Mouse (Mus musculus): ENCODE measurements around the gene Abcg1. TPM values are rescaled to one million over a fixed set of nuclear protein-coding genes. Genes with fewer than 3 reads are reported as not detected.
A peak's percentile ranks its signal among the peaks of the same experiment; 100 is the strongest.

The Abcg1 gene
- polyA plus RNA-seq, 1 experiment = 57.4 TPM

- Histone ChIP-seq H3K4me1 (ENCODE audit: control insufficient read depth, insufficient read depth, low read length) (no peaks in the 10 kb centered on the region), H3K4me3 (replicated peaks; ENCODE audit: extremely low read depth, low read depth, low read length) (no peak overlapping the region)
- TF ChIP-seq POLR2A (IDR thresholded peaks at IDR 0.05; ENCODE audit: borderline replicate concordance, extremely low read depth, low read depth, low read length) = no peak
- TF ChIP-seq CTCF (IDR thresholded peaks at IDR 0.05; ENCODE audit: insufficient read depth, low read length) = no peak
- 69% methylated on average over 15 of the region's 15 CpGs for WGBS
- no peak for DNase-seq
Measured at GRCm38 (mm10) chr17:31108388-31108787, 50.9 kb downstream of the Abcg1 start.

DNA sequence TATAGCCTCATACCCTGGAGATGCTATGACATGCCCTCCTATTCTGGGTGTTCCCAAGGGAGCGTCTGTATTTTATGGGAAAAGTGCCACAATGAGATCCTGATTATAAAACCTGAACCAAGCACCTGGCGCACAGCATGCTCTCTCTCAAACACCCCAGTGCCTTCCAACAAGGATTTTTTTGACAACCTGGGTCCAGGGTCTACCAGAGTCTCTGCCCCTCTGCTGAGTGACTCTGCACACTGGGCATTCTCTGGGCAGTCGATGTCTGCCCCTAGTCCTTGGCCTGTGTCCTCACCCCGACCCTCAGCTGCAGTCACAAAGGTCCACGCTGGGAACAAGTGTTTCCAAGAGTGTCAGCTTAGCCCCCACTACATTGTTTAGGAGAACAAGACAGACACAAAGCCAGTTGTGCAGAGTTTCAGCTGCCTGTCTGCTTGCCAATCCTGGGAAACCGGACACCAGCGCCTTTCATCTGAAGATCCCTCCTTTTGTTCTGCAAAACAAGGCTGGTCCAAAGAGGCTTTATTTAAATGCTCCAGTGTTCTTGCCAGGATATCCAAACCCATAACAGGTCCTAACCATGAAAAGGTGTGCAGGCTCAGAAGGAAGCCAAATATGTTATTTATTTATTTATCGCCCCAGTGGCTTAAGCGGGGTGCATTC, 55.8 kb downstream of the Abcg1 start:
- DNase-seq = no peak
- 72% methylated on average over 9 of the region's 9 CpGs for WGBS
- Histone ChIP-seq H3K4me3 (replicated peaks; ENCODE audit: extremely low read depth, low read depth, low read length) (no peak overlapping the region), H3K4me1 (ENCODE audit: control insufficient read depth, insufficient read depth, low read length) (no peaks in the 10 kb centered on the region)
- no peak for TF ChIP-seq POLR2A (IDR thresholded peaks at IDR 0.05; ENCODE audit: borderline replicate concordance, extremely low read depth, low read depth, low read length)
- no peak for TF ChIP-seq CTCF (IDR thresholded peaks at IDR 0.05; ENCODE audit: insufficient read depth, low read length)

DNA sequence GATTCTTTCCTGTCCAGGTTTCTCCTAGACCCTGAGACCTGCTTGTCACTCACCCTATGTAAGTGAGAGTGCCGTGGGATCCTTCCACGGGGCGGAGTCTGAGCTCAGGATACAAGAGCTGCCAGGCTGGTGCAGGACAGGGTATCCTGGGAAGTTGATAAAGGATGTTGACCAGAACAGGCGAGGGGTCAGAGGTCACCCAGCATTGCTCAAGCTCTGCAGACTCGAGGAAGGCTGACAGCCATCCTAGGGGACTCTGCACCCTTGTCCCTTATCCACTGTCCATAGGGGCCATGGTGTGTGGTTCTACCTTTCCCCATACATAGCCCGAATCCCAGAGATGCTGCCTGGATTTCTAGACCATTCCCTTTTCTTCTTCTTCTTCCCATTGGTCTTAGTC, 58.6 kb downstream of the Abcg1 start:
- 53% methylated on average over 6 of the region's 6 CpGs for WGBS
- Histone ChIP-seq H3K4me3 (replicated peaks; ENCODE audit: extremely low read depth, low read depth, low read length) (no peak overlapping the region), H3K4me1 (ENCODE audit: control insufficient read depth, insufficient read depth, low read length) (no peaks in the 10 kb centered on the region)
- no peak for DNase-seq
- no peak for TF ChIP-seq POLR2A (IDR thresholded peaks at IDR 0.05; ENCODE audit: borderline replicate concordance, extremely low read depth, low read depth, low read length)

GRCm38 (mm10) chr17:31117946-31118345, 60.5 kb downstream of the Abcg1 start:
- TF ChIP-seq POLR2A (IDR thresholded peaks at IDR 0.05; ENCODE audit: borderline replicate concordance, extremely low read depth, low read depth, low read length) (no peak), CTCF (IDR thresholded peaks at IDR 0.05; ENCODE audit: insufficient read depth, low read length) (no peak)
- WGBS = 86% methylated on average over 5 of the region's 5 CpGs
- H3K4me1 ChIP-seq (ENCODE audit: control insufficient read depth, insufficient read depth, low read length) = no peaks in the 10 kb centered on the region
- no peak overlapping the region for H3K4me3 ChIP-seq (replicated peaks; ENCODE audit: extremely low read depth, low read depth, low read length)
- DNase-seq = no peak

- no peak for TF ChIP-seq POLR2A (IDR thresholded peaks at IDR 0.05; ENCODE audit: borderline replicate concordance, extremely low read depth, low read depth, low read length)
- TF ChIP-seq CTCF (IDR thresholded peaks at IDR 0.05; ENCODE audit: insufficient read depth, low read length) = peak; percentile 90
- DNase-seq = peak; percentile 71
- no peaks in the 10 kb centered on the region for H3K4me1 ChIP-seq (ENCODE audit: control insufficient read depth, insufficient read depth, low read length)
- 7% methylated on average over 7 of the region's 7 CpGs for WGBS
- no peak overlapping the region for H3K4me3 ChIP-seq (replicated peaks; ENCODE audit: extremely low read depth, low read depth, low read length)
Measured at GRCm38 (mm10) chr17:31119429-31119828, 62.0 kb downstream of the Abcg1 start.

DNA sequence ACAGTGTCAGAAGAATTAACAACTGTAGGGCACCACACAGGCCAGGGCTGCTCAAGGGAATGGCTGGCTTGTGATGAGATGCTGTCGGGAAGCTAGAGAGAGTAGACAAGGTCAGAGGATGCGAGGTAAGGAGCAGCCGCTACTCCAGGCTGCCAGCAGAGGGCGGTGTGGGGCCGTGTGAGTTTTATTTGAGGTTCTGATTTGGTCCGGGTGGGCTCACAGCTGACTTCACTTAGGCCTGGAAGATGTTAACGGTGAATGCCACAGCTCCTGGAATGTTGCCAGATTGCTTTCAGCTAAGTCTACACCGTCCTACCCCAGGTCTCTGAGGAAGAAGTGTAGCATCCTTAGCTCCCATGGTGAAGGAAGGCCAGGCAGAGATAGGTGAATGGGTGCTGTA, 64.5 kb downstream of the Abcg1 start:
- H3K4me1 ChIP-seq (ENCODE audit: control insufficient read depth, insufficient read depth, low read length) = no peaks in the 10 kb centered on the region
- DNase-seq = peak; percentile 28
- WGBS = 11% methylated on average over 8 of the region's 8 CpGs
- TF ChIP-seq POLR2A (IDR thresholded peaks at IDR 0.05; ENCODE audit: borderline replicate concordance, extremely low read depth, low read depth, low read length) = no peak
- TF ChIP-seq CTCF (IDR thresholded peaks at IDR 0.05; ENCODE audit: insufficient read depth, low read length) = peak; percentile 75
- H3K4me3 ChIP-seq (replicated peaks; ENCODE audit: extremely low read depth, low read depth, low read length) = no peak overlapping the region

GRCm38 (mm10) chr17:31125548-31126266, 68.2 kb downstream of the Abcg1 start:
- no peak overlapping the region for H3K4me3 ChIP-seq (replicated peaks; ENCODE audit: extremely low read depth, low read depth, low read length)
- DNase-seq = no peak
- WGBS = 41% methylated on average over 9 of the region's 9 CpGs
- no peaks in the 10 kb centered on the region for H3K4me1 ChIP-seq (ENCODE audit: control insufficient read depth, insufficient read depth, low read length)
- TF ChIP-seq CTCF (IDR thresholded peaks at IDR 0.05; ENCODE audit: insufficient read depth, low read length) = no peak

GRCm38 (mm10) chr17:31128708-31129318, 71.3 kb downstream of the Abcg1 start:
- no peak overlapping the region for H3K4me3 ChIP-seq (replicated peaks; ENCODE audit: extremely low read depth, low read depth, low read length)
- DNase-seq = no peak

DNA sequence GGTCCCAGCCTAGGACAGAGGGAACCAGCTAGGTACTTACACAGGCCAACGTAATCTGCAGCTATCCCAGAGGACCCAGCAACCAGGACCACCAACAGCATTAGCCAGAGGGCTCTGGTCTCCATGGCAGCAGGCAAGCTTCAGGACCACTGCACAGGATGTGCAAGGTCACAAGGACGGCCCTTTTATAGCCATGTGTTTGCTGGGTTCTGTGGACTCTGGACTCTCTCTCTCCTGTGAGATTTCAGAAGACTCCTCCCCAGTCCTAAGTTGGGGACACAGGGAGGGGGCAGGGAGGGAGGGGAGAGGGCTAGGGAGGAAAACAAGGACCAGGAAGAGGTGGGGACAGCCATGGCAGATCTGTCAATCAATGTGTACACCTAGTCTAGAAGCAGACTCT, 72.0 kb downstream of the Abcg1 start, which contains the start of gene Tff3:
Gene Tff3, minus strand, starts transcription at position 195 of the 400 bp plus-strand sequence.
- TF ChIP-seq POLR2A (IDR thresholded peaks at IDR 0.05; ENCODE audit: borderline replicate concordance, extremely low read depth, low read depth, low read length) (no peak), CTCF (IDR thresholded peaks at IDR 0.05; ENCODE audit: insufficient read depth, low read length) (no peak)
- 10% methylated on average over 2 of the region's 2 CpGs for WGBS
- Histone ChIP-seq H3K4me3 (replicated peaks; ENCODE audit: extremely low read depth, low read depth, low read length) (no peak within 1 kb of the TSS), H3K4me1 (ENCODE audit: control insufficient read depth, insufficient read depth, low read length) (no peaks in the 10 kb centered on the region)
- DNase-seq = no peak

More at GRCm38 (mm10) chr17:31128708-31129318, 71.3 kb downstream of the Abcg1 start:
- TF ChIP-seq POLR2A (IDR thresholded peaks at IDR 0.05; ENCODE audit: borderline replicate concordance, extremely low read depth, low read depth, low read length) (no peak), CTCF (IDR thresholded peaks at IDR 0.05; ENCODE audit: insufficient read depth, low read length) (no peak)
- 72% methylated on average over 9 of the region's 9 CpGs for WGBS
- H3K4me1 ChIP-seq (ENCODE audit: control insufficient read depth, insufficient read depth, low read length) = no peaks in the 10 kb centered on the region
